Mouse (Mus musculus): Measurements from ENCODE around the gene Fam129c.

Fam129c gene

DNA sequence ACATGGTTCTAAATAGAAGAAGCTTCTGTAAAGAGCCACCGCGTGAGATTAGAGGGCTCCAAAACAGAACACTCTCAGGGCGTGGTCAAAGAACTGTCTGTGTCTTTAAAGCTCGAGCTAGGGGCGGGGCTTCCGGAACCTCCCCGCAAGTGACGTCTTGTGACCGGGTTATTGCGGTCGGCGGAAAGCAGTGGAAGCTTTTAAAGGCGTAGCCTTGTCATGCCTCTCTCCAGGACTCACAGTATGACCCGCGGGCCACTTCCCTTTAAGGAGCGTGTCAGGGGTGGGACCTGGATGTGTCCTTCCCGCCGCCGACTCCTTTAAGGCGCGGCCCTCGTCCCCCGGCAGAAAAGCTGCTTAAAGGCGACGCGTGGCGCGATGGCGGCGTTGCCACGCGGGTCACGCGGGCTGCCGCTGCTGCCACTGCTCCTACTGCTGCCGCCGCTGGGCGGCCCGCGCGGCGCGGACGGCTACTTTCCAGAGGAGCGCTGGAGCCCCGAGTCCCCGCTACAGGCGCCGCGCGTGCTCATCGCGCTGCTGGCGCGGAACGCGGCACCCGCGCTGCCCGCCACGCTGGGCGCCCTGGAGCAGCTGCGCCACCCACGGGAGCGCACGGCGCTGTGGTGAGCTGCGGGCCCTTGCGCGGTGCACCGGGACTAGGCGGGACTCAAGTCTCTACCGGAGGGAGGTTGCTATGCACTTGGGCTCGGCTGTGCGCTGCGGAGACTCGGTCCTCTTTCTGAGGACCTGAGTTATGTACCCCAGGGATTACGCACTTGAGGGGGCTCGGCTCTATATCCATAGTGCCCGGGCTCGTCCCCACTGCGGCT, 13.6 kb downstream of the Fam129c start, which contains the start of gene Colgalt1:
TSS of gene Colgalt1 (plus strand) at position 177 of the 830 bp plus-strand sequence.
- DNase-seq (ENCODE audit: low spot score), result peak; percentile 92

DNA sequence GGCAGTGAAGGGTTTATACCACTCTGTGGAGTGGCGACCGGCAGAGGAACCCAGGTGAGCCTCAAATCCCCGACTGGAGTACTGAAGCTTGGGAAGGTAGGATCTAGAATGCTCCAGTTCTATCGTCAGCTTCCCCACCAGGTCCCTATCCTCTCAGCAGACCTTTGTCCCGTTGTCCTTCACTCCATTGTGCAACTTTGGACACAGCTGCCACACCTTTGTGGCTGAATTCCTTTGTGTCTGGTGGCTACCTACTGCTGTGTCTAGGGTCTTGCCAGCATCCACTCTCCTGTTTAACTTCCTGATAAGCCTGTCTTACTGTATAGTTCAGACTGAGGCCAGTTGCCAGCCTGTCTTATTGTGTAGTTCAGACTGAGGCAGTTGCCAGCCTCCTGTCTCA, 14.7 kb downstream of the Fam129c start:
- DNase-seq (ENCODE audit: low spot score), result no peak

DNA sequence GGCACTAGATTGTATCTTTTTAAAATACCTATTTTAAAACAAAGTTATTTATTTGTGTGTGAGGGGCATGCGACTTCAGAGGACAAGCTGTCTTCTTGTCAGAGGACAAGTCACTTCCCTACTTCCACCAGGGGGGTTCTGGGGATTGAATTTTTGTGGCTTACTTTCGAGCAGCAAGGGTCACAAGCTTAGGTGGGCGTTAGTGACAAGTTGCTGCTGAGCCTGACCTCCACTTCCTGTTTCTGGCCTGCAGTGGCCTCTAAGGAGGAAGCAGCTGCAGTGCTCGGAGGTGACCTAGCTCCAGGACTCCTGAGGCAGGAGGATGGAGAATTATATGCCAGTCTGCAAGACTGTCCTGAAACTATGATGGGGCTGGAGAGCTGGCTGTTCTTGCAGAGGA, 16.0 kb downstream of the Fam129c start:
- no peak for DNase-seq (ENCODE audit: low spot score)

DNA sequence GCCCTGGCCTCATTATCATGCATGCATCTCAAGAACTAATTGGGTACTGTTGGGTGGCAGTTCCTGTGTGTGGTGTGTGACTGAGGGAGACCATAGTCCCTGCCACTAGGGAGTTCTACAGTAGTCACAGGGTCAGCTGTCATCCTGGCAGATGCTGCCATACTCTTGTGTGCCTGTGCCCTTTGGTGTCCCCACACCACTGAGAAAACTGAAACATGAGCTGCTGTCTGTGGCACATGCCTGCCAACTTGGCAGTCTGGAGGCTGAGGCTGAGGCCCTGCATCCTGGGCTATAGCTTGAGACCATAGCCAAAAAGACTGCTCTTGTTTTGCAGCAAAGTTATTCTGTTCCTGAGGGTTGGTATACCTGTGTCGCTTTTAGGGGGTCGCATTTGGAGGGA, 22.3 kb downstream of the Fam129c start:
- no peak for DNase-seq (ENCODE audit: low spot score)

DNA sequence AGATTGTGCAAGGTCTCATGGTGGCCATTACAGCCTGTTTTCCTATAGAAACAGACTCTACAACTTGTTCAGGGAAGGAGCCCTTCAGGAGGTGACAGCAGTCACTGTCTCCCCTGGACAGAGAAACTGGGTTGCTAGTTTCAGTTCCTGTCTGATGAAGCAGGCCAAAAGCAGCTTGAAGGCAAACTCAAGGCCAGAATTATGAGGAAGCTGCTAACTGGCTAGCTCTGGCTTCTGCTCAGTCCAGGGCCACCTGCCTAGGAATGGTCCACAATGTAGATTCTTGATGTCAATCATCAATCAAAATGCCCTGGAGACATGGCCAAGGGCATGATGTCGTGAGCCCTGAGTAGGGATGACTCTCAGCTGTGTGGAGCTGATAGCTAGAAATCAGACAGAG, 27.6 kb downstream of the Fam129c start:
- DNase-seq (ENCODE audit: low spot score), result no peak

DNA sequence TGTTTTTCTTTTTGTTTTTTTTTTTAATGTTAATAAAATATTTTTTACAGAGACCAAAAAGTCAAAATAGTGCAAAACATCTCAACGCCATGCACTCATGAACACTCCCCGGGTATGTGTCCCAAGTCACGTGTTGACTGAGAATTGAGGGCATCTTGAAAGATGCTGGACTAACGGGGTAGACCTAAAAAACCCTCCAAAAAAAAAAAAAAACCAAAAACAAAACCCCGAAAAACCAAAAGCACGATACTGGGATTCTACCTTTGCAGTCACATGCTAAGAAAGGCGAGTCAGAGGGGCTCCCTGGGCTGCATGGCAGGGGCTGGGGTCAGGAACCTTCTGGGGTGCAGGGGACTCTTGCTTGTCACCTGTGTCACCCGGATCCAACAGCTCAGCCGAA, 29.3 kb downstream of the Fam129c start:
- DNase-seq (ENCODE audit: low spot score), result no peak

DNA sequence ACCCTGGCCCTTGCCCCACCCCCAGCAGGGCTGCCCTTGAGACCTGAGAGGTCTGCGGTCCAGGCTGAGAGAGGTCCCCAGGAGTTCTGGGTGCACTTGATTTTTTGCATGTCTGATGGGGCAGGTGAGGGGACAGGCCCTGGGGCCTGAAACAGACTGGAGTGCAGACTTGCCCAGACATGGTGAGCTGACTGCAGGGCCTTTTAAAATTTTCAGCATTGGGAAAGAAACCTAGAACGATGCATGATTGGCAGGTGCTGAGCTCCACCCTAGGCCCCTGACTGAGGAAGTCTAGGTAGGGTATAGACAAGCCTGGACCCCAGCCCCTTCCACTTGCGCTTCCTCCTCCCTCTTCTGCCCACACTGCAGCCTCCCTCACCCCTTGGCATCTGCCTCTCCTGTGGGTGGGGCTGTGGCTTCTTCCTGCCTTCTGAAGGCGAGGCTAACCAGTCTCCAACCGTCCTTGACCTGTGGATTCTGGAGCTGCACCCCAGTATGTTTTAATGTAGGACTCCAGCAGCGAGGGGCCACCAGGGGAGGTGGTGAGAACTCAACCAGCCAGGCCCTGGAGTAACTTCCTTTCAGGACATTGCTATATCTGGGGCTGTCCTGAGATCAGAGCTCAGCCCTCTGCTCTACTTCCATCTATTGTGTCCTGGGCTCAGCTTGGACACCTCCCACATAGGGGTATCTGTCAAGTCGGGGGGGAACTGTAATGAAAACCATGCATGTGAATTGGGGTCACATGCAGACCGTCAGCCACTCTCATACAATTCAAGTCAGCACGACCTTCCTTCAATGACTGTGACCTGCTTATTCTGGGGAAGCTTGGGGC, 30.0 kb downstream of the Fam129c start:
- DNase-seq (ENCODE audit: low spot score), result no peak

DNA sequence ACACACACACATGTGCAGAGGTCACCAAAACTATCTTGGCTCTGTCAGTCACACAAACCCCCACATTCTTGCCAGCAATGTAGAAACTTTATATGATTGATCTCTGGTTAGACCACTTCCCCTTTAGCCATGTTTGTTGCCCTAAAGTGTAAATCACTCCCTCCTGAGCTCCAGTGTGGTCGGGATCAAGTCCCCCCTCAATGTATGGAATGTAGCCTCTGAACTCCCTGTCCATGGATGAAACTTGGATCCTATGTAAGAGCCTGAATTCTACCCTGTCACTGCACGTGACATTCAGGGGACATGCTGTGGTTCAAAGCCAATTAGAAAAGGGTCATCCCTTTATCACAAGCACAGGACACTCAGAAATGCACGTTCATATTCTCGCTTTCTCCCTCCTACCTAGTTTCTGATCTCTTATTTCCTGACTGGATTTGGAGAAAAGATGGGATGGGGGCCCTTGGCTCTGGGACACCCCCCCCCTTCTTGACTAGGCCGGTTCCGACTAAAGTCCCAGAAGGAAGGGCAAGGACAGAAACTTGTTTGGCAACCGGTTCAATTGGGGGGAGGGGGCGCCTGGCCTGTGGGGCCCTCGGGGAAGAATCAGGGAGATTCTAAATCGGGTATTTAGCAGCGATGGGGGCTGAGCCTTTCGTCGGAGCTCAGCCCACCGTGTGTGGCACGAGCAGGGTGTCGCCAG, 31.1 kb downstream of the Fam129c start:
- no peak for DNase-seq (ENCODE audit: low spot score)

DNA sequence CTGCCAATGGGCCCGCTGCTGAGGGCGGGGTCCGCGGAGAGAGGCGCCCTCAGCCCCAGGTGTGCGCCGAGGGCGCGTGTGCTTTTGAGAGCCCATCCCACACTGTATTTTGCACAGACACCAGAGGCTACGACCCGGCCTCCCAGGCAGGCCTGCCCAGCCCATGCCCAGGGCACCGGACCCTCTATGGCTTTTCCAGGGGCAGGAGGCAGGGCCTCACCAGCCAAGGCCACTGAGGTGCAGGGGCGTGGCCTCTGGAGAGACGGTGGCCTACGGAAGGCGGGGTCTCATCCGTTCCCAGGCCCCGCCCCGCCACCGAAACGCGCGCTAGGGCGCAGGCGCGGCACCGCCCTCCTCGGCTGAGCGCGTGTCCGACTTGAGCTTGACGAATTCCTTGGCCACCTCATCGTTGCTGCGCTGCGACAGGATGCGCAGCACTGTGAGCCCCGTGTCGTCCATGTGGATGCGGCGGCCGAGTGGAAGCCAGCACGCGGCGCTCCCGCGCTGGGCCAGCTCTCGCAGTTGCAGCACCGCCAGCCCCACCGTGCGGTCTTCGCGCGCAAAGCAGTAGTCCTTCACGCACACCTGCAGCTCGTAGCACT, 31.7 kb downstream of the Fam129c start:
- DNase-seq (ENCODE audit: low spot score), result peak; percentile 95

DNA sequence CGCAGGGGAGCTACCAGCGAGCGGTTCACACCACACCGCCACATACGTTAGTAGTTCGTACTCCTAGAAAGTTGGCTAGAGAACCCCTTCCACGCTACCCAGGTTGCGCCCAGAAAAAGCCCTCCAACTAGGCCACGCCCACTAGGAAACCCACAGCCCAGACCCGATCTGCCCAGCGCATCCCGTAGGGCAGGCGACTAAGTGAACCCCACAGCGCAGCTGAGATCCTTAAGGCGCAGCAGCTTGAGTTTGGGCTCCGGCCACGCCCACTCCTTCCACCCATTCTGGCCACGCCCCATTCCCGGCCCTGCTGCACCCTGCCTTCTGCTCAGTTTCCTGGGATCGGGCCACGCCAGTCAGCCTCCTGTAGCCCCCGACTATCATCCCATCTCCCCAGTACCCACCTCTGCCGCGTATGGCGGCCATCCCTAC, 32.3 kb downstream of the Fam129c start:
- peak; percentile 61 for DNase-seq (ENCODE audit: low spot score)

DNA sequence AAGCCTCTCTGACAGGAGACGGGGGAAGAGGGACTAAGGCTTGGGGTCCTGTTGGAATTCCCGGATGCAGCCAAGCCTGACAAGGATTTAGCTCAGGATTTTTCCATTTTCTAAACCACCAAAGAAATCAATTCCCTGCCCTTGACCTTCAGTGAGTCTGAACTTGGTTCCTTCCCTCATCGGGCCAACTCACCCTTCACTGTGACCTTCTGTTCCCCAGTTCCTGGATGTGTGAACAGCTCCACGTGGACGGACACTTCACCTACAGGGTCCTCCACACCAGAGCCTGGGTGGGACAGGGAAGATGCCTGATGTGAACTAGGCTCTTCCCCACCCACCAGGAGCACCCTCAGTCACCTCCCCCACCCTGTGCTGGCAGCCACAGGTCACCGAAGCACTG, 33.3 kb downstream of the Fam129c start:
- DNase-seq (ENCODE audit: low spot score), result no peak

DNA sequence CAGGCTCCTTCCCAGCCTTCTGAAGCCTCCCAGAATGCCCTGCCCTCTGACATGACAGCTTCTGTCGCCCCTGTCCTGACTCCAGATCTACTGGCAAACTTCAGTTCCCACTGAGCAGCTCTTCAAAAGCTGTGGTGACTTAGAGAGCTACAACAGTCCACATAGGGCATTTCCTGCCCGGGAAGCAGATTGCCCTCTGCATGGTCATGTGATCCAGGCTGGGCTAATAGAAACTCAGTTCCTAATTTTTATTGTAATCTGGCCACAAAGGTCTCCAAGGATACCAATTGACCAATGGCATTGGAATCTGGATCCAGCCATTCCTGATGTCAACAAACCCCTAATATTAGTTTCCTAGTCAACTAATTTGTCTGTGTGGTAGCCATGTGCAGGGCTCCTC, 34.4 kb downstream of the Fam129c start:
- DNase-seq (ENCODE audit: low spot score), result no peak

DNA sequence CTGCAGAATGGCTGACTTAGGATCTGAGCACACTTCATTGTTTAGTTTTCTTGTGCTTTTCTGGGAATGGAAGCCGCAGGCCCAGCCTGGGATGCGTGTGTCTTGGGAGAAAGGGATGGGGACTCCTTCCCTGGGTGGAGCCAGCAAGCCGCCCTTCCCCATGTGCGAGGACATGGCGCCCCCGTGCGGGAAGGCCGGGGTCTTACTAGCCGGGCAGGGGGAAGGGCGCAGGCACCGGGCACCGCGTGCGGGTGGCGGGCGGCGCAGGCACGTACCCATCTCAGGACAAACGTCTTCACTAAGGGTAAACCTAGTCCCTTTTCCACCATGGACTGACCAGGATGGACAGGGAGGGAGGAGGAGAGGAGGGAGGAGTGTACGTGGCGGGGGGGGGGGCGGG, 35.7 kb downstream of the Fam129c start:
- peak; percentile 61 for DNase-seq (ENCODE audit: low spot score)

DNA sequence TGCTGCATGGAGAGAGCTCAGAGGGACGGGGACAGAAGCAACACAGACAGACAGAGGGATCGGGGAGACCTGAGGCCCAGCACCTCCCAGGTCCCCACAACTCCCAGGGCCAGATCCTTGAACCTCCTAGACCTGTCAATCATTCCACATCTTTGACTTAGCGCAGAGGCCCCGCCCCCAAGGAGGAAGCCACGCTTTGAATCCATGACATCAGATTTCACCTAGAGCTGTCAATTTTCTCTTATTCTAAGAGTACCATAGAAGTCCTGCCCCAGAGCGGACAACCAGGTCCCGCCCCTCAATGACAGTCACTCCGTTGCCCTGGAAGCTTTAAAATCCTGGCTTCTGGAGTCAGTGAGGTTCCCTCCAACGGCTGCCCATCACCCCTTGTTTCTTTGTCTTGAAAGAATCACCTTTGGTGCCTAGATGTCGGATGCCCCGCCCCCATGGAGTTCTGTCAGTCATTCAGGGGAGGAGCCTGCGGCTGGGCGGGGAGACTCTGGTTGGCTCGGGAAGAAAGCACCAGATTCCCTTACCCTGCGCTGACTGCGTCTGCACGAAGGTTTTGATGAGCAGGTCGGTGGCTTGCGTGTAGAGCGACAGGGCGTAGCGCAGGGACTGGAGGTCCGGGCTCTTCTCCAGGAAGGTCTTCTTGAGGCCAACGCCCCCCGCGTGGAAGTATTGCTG, 36.7 kb downstream of the Fam129c start:
- DNase-seq (ENCODE audit: low spot score), result peak; percentile 52

DNA sequence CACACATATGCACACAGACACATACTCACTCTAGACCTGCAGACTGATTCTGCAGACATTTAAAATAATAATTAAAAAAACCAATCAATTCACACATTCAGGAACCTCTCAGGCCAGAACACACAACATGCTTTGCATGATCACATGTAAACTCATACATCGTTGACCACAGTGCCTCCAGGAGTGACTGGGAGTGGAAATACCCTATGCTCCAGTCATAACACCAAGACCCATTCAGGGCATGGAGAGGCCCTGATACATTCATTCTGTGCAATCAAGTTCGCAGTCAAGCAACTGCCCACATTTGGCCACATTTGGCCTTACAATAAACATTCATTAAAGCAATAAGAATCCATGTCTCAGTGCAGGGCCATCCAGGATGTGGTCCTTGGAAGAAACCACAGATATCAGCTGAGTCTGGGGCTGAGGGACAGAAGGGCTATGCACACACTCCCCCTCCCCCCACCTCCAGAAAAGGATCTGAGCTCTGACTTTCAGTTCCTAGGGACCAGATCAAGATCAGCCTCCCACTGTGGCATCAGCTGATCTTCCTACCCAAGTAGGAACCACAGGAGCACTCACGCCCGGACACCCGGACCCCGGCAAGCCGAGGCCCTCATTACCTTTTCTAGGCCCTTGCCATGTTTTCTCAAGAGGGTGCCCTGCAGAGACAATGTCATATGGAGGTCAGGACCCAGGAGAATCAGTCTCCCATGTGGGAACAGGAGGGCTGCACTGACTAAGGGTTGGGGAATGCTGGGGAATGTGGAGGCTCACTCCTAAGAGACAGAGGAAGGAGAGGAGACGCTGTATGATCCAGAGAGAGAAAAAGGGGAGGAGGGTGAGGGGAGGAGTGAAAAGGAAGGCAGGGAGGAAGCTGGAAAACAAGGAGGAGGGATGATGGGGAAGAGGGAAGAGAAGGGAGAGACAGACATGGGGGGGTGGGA, 40.0 kb downstream of the Fam129c start:
- DNase-seq (ENCODE audit: low spot score), result no peak

DNA sequence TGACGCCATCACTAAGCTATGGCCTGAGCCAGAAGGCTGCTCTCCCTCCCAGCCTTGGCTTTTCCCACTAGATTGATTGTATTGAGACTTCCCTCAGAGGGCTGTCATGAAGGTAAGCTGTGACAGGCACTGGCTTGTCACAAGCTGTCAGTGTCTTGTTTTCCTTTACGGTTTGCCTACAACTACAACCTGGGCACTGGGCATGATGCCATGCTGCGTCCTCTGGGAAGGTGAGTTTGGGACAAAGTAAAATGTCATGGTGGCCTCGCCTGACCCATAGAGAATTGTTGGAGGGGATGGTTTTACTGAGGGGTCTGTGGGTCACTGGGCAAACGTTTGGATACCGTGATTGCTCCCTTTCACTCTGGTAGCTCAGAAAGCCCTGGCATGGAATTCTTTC, 40.9 kb downstream of the Fam129c start:
- DNase-seq (ENCODE audit: low spot score), result no peak

DNA sequence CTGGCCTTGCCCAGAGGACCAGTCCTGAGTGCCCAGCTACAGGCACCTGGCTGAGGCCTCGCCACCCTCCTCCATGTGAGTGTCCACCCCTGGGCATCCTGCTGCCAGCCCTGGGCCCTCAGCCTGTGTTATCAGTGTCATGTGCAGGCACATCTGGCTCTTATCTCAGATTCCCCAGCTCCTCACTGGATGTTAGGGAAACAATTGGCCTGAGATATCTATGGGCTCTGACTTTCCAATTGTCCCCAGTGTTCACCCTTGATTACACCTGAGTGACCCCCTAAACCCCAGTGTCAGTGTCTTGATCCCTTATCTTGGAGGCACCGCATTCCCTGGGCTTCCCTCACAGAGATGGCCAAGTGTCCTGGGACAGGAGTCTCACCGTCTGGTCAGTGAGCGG, 41.9 kb downstream of the Fam129c start:
- DNase-seq (ENCODE audit: low spot score), result no peak

DNA sequence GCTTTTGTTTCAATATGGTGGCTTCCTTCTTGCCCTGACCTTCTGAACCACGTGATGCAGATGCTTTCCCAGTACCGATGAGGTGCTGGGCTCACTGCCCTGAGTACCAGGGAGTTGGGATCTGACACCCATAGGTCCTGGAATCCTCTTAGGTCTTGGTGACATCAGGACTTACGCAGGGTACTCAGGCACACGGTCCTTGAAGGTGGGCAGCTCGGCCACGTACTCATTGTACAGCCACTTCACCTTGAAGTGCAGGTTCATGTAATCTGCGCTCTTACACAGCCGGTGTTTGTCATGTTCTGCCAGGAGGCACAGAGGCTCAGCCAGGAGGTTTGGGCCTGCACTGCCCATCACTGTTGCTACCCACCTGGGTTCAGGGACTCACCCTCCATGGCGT, 48.1 kb downstream of the Fam129c start:
- no peak for DNase-seq (ENCODE audit: low spot score)

DNA sequence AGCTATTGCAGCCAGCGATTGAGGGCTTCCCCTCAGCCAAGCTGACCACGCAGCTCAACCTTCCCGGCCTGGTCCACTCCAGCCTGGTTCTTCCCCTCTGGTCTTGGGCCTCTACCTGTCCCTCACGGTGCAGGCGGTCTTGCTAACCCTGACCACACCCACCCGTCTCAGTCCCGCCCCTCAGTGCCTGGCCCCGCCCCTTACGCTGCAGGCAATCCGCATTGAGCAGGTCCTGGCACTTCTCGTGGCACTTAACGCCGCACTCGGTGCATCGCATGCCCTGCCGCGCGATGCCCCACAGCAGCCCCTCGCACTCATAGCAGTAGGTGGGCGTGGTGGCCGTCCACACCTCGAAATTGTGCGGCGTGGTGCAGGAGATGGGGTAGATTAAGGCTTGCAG, 57.2 kb downstream of the Fam129c start:
- peak; percentile 41 for DNase-seq (ENCODE audit: low spot score)

Measured in ovary, postnatal 36 days (tissue).